Mouse (Mus musculus): ENCODE data around the gene Rnase11. TPM values are rescaled to one million over a fixed set of nuclear protein-coding genes. Genes with fewer than 3 reads are reported as not detected.

Rnase11 gene
- not detected in 4 replicates for total RNA-seq (2023; ENCODE audit: inconsistent age)

DNA sequence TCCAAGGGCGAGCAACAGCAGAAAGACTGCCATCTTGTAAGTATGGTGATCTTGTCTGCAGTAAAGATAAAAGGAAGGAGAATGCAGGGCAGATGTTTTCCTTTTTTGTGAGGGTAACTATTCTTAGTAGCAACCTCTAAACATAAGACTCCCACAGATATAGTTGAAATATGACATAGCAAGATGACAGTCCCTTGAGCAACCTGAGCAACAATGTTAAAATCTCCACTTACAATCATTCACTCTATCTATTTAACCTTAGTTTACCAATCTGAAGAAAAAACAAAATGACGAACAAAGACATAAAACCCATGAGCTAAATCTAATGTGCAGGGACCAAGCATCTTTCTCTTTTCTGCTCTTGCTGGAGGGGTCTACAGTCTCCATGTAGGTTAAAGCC is at the start of gene Rnase11:
TSS of gene Rnase11 (minus strand) at position 101 of the 400 bp plus-strand sequence.

DNA sequence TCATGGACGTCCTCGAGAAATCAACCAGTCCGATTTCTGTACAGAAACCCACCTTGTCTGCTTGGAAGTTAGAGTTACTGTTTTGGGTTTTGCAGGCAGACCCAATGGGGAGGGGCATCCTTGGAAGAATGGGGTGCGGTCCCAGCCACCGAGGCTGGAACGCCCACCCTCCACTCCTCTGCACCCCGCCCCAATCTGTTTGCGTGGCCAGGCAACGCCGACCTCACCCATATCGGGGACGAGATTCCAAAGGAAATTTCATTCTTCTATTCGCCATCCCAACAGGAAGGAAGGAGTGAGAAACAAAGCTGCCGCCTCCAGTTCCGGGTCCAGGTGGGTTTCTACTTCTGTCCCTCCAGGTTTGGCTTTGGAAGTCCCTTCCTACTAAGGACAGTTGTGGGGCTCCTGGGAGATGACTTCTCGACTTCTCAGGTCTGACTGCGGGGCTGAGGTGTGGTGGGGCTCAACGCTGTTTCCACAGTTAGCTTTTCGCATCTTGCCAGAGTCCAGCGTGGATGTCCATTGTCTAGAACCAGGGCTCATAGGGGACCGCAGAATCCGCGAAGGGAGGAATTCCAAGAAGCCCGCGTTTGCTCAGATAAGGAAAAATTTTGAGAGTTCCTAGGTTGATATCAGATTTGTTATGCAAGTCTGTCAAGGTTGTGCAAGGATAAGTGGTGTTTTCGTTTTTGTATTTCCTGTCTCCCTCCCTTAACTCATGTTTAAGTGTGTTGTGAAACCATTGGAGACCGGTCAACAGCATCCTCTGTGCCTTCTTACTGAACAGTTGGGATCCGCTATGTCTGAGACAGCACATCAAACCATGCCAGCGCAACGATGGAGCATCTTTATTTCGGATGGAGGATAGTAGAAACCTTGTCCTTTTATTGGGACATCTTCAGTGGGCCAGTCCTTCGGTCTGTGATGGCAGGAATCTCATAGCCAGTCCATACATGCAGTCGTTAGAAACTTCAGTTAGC is 41.2 kb upstream of the Rnase11 start, which contains the start of the genes Rnase4 and Ang:
TSS of gene Rnase4 (plus strand) at position 157 of the 980 bp plus-strand sequence.
TSS of gene Ang (plus strand) at position 230 of the 980 bp plus-strand sequence.

DNA sequence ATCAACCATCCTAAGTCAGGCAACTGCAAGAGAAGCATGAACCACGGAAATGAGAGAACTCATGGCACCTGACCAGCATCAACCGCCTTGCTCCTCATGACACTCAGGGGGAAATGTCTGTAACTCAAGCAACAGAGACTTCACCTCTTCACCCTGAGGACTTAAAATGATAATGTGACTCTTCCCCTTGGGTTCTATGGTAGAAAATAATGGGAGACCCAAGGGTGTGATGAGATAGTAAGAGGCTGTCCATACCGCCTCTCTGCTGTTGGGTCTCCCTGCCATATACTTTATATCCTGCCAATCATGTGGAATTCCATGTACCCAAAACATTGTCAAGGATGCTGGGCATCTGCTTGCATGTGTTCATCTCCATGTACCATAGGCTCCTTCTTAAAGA is 24.4 kb upstream of the Rnase11 start, which contains the start of gene Olfr750:
TSS of gene Olfr750 (minus strand) at position 101 of the 400 bp plus-strand sequence.

DNA sequence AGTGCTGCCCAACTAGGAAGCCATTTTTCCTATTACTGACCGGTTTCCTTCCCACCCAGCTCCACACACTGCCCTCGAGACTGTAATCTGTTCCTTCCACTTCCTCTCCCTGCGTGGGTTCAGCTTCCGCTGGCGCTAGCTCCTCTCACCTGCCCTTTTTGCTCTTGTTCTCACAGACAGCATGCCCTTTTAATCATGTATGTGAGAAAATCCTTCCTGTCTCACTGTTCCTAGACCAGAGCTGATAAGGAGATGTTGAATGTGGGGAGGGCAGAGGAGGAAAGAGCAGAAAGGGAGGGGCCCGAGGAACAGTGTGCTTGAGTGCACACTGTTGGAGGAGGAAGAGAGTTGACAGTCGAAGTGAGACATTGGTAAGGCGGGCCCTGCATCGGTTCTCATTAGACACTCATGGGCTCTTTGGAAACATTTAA is 7.5 kb upstream of the Rnase11 start, which contains the start of gene Rnase12:
TSS of gene Rnase12 (minus strand) at position 261 of the 431 bp plus-strand sequence.

DNA sequence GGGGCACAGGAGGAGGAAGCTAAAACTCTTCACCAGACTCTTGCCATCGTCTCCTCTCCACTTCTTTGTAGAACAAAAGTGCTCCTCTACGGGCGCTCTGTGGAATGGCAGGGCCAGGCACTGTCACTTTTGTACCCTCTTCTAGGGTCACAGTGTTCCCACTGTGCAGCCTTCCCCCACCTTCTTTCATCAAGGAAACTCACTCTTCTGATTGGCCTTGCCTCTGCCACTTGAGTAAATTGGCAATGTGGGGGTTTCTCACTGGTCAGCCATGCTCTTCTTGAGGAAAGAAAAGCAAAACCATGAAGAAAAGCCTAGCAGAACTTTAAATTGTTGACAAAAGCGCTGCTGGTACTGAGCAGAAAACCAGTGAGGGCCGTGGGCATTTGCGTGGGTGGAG is 8.2 kb downstream of the Rnase11 start, which contains the start of gene Rnase9:
TSS of gene Rnase9 (minus strand) at position 101 of the 400 bp plus-strand sequence.

DNA sequence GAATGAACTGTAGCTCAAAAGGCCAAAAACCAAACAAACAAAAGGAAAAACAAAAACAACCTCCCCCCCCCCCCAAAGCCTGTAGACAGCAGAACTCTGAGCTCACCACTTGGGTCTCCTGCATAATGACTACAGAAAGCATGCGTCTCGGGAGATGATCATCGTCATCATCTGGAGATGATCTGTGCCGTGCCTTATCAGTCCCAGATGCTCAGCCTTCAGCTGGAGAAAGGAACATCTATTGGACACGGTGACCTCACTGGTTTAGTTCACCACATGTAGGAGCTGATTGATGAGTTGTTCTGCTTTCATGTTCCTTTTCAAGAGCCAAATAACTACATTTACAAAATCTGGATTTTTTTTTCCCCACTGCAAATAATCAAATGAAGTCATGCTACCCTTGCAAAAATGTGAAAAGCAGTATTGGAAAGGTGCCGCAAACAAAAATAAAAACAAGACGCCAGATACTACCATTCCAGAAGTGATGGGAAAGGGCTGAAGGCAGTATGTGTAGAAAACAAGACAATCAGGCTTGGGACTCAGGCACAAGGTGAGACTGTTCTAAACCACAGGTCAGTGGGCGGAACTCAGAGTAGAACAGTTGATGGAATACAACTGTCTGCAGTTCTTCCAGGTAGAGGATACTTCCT is 42.7 kb downstream of the Rnase11 start, which contains the start of gene Rnase10:
TSS of gene Rnase10 (plus strand) at position 600 of the 650 bp plus-strand sequence.

Other genes starting within 250 kb of the Rnase11 start
- 1.3 to 2.2 TPM in 2 of 4 replicates, not detected in the others for gene Ccnb1ip1, start 242.4 kb downstream of the Rnase11 start, total RNA-seq (2023; ENCODE audit: inconsistent age)
- 51.3 to 61.6 TPM (median 56.8 TPM) in 4 replicates for gene Parp2, start 242.3 kb downstream of the Rnase11 start, total RNA-seq (2023; ENCODE audit: inconsistent age)
- gene Tep1, start 179.6 kb downstream of the Rnase11 start, total RNA-seq (2023; ENCODE audit: inconsistent age), result 50.0 to 57.6 TPM (median 57.1 TPM) in 4 replicates
- not detected in 4 replicates for gene Klhl33, start 152.7 kb downstream of the Rnase11 start, total RNA-seq (2023; ENCODE audit: inconsistent age)
- gene Osgep, start 125.3 kb downstream of the Rnase11 start, total RNA-seq (2023; ENCODE audit: inconsistent age), result 52.9 to 58.7 TPM (median 56.4 TPM) in 4 replicates
- gene Apex1, start 125.2 kb downstream of the Rnase11 start, total RNA-seq (2023; ENCODE audit: inconsistent age), result 45.2 to 63.2 TPM (median 45.7 TPM) in 4 replicates
- gene Pip4p1, start 119.3 kb downstream of the Rnase11 start, total RNA-seq (2023; ENCODE audit: inconsistent age), result 224 to 227 TPM (median 225 TPM) in 4 replicates
- 32.7 to 38.2 TPM (median 37.1 TPM) in 4 replicates for gene Pnp, start 119.1 kb downstream of the Rnase11 start, total RNA-seq (2023; ENCODE audit: inconsistent age)
- 21.2 to 39.4 TPM (median 23.8 TPM) in 4 replicates for gene Gm49342, start 105.6 kb downstream of the Rnase11 start, total RNA-seq (2023; ENCODE audit: inconsistent age)
- gene Pnp2, start 94.2 kb downstream of the Rnase11 start, total RNA-seq (2023; ENCODE audit: inconsistent age), result 1.2 to 3.4 TPM (median 2.5 TPM) in 4 replicates
- not detected in 4 replicates for gene Rnase10, start 42.4 kb downstream of the Rnase11 start, total RNA-seq (2023; ENCODE audit: inconsistent age)
- gene Rnase9, start 8.3 kb downstream of the Rnase11 start, total RNA-seq (2023; ENCODE audit: inconsistent age), result not detected in 4 replicates
- 1.1 to 2.9 TPM (median 1.6 TPM) in 3 of 4 replicates, not detected in the other for gene Rnase12, start 7.5 kb upstream of the Rnase11 start, total RNA-seq (2023; ENCODE audit: inconsistent age)
- not detected in 4 replicates for gene Olfr750, start 24.3 kb upstream of the Rnase11 start, total RNA-seq (2023; ENCODE audit: inconsistent age)
- 0.32 to 1.5 TPM (median 0.81 TPM) in 4 replicates for gene Rnase4, start 40.9 kb upstream of the Rnase11 start, total RNA-seq (2023; ENCODE audit: inconsistent age)
- gene Ang, start 41.0 kb upstream of the Rnase11 start, total RNA-seq (2023; ENCODE audit: inconsistent age), result not detected in 4 replicates
- not detected in 4 replicates for gene Eddm3b, start 64.3 kb upstream of the Rnase11 start, total RNA-seq (2023; ENCODE audit: inconsistent age)
- 106 to 123 TPM (median 116 TPM) in 4 replicates for gene Rnase6, start 73.7 kb upstream of the Rnase11 start, total RNA-seq (2023; ENCODE audit: inconsistent age)
- gene Rnase1, start 96.6 kb upstream of the Rnase11 start, total RNA-seq (2023; ENCODE audit: inconsistent age), result 0.72 TPM in 1 of 4 replicates, not detected in the others
- not detected in 4 replicates for gene Rnase2b, start 112.1 kb upstream of the Rnase11 start, total RNA-seq (2023; ENCODE audit: inconsistent age)
- not detected in 4 replicates for gene Ang2, start 149.0 kb upstream of the Rnase11 start, total RNA-seq (2023; ENCODE audit: inconsistent age)
- gene Ear14, start 153.2 kb upstream of the Rnase11 start, total RNA-seq (2023; ENCODE audit: inconsistent age), result not detected in 4 replicates
- not detected in 4 replicates for gene Rnase2a, start 205.9 kb upstream of the Rnase11 start, total RNA-seq (2023; ENCODE audit: inconsistent age)